Mouse (Mus musculus) ES-Bruce4 (cell line): Measurements from ENCODE around the gene Acvr1b. TPM values are rescaled to one million over a fixed set of nuclear protein-coding genes. Genes with fewer than 3 reads are reported as not detected.
A peak's percentile ranks its signal among the peaks of the same experiment; 100 is the strongest.

Experiments used
- H3K27ac ChIP-seq: 2 replicates; pipeline ENCODE4 v1.5.1; 2012; ENCODE audit warnings: low read length, inconsistent platforms; ENCODE audit not compliant: insufficient read depth
- H3K27me3 ChIP-seq: 2 replicates; pipeline ENCODE4 v1.6.1; 2012; ENCODE audit warnings: mild to moderate bottlenecking, low read length, inconsistent platforms; ENCODE audit not compliant: control insufficient read depth, poor library complexity, insufficient read depth, severe bottlenecking
- H3K36me3 ChIP-seq: 2 replicates; pipeline ENCODE4 v1.6.1; 2012; ENCODE audit warnings: inconsistent platforms, mild to moderate bottlenecking, low read length, moderate library complexity; ENCODE audit not compliant: control insufficient read depth, poor library complexity, insufficient read depth, severe bottlenecking
- H3K4me1 ChIP-seq: one replicate; pipeline ENCODE4 v1.8.1; 2011; ENCODE audit warnings: low read length; ENCODE audit not compliant: control insufficient read depth, insufficient read depth
- H3K4me3 ChIP-seq: 2 replicates; pipeline ENCODE4 v1.5.1; 2011; ENCODE audit warnings: low read depth, mild to moderate bottlenecking, low read length
- H3K9ac ChIP-seq: 2 replicates; pipeline ENCODE4 v1.6.1; 2012; ENCODE audit warnings: low read depth, mild to moderate bottlenecking, inconsistent platforms; ENCODE audit not compliant: poor library complexity, severe bottlenecking
- H3K9me3 ChIP-seq: replicated peaks from 2 replicates; pipeline ENCODE4 v1.6.1; 2012; ENCODE audit warnings: mild to moderate bottlenecking, low read length, inconsistent platforms; ENCODE audit not compliant: control insufficient read depth, poor library complexity, insufficient read depth, severe bottlenecking
- CTCF ChIP-seq: IDR thresholded peaks from one replicate; pipeline ENCODE4 v1.8.1; 2011; ENCODE audit warnings: low read depth, low read length
- EP300 ChIP-seq: IDR thresholded peaks from 2 replicates; pipeline ENCODE4 v1.6.1; 2011; ENCODE audit warnings: low read depth, low read length; ENCODE audit not compliant: insufficient read depth
- POLR2A ChIP-seq: IDR thresholded peaks from one replicate; pipeline ENCODE4 v1.8.1; 2011; ENCODE audit warnings: low read length; ENCODE audit not compliant: insufficient read depth
- polyA plus RNA-seq: library from polyadenylated mRNA; stranded (reverse); fragments of >200 nt; gene quantifications from 2 replicates; pipeline ENCODE4 v1.2.4, GENCODE M21; 2011; ENCODE audit warnings: low read depth; ENCODE audit not compliant: missing spikeins, insufficient read depth, insufficient read length

Gene Acvr1b
- polyA plus RNA-seq, 1 experiment, result 27.7 TPM

- no peak overlapping the region for H3K9ac ChIP-seq
- no peaks in the 10 kb centered on the region for H3K27me3 ChIP-seq
- H3K4me3 ChIP-seq, result no peak overlapping the region
- no peaks in the 10 kb centered on the region for H3K9me3 ChIP-seq
- peaks cover 10% of the 10 kb centered on the region for H3K4me1 ChIP-seq
- TF ChIP-seq CTCF (no peak), EP300 (no peak), POLR2A (no peak)
- no peaks in the 10 kb centered on the region for H3K36me3 ChIP-seq
- no peak overlapping the region for H3K27ac ChIP-seq
Measured at GRCm38 (mm10) chr15:101138675-101139074, 35.2 kb upstream of the Acvr1b start.

GRCm38 (mm10) chr15:101139885-101140284 is 34.0 kb upstream of the Acvr1b start:
- Histone ChIP-seq H3K9me3 (no peaks in the 10 kb centered on the region), H3K27ac (no peak overlapping the region), H3K36me3 (no peaks in the 10 kb centered on the region), H3K9ac (peak overlapping the region; percentile 10; the same call in 1 of the 2 replicates), H3K4me1 (peaks cover 8% of the 10 kb centered on the region), H3K27me3 (no peaks in the 10 kb centered on the region), H3K4me3 (no peak overlapping the region)
- TF ChIP-seq EP300 (no peak), POLR2A (no peak), CTCF (no peak)

DNA sequence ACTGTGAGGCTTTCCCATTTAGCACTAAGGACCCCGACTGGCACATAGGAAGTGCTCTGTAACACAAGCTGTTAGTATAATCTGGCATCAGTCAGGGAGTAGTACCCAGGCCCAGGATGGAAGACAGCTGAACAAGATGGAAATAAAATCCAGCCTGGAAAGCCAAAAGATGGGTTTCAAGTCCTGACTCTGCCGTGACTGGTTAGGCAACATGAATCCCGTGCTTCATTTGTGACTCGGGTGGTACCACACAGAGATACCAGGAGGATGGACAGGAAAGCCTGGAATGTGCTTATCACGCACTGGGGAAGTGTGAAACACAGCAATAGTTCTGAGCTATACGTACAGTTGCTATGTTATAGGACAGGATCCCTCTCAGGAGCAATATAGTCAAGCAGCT is 33.3 kb upstream of the Acvr1b start:
- Histone ChIP-seq H3K9ac (0 out of 2 replicates have a peak overlapping the region, but pooled peaks have one; percentile 10), H3K4me3 (peak overlapping the region; percentile 44; the same call in 1 of the 2 replicates), H3K9me3 (no peaks in the 10 kb centered on the region), H3K36me3 (no peaks in the 10 kb centered on the region), H3K27ac (peak overlapping the region; percentile 24), H3K4me1 (peaks cover 8% of the 10 kb centered on the region), H3K27me3 (no peaks in the 10 kb centered on the region)
- TF ChIP-seq POLR2A (no peak), CTCF (no peak), EP300 (no peak)

DNA sequence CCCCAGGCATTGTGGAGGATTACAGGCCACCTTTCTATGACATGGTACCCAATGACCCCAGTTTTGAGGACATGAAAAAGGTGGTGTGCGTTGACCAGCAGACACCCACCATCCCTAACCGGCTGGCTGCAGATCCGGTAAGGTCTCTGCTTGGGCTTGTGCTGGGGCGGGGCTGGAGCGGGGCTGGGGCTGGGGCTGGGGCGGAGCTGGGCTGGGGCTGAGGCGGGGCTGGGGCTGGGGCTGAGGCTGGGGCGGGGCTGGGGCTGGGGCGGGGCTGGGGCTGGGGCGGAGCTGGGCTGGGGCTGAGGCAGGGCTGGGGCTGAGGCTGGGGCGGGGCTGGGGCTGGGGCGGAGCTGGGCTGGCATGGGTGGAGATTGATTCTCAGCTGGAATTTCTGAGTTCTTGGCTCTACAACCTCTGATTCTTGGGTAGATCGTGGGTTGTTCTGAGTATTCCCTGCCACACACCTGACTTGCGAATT is 32.8 kb upstream of the Acvr1b start:
- Histone ChIP-seq H3K9ac (0 out of 2 replicates have a peak overlapping the region, but pooled peaks have one; percentile 10), H3K4me3 (peak overlapping the region; percentile 44), H3K9me3 (no peaks in the 10 kb centered on the region), H3K27ac (peak overlapping the region; percentile 24), H3K36me3 (no peaks in the 10 kb centered on the region), H3K27me3 (no peaks in the 10 kb centered on the region), H3K4me1 (peaks cover 8% of the 10 kb centered on the region)
- TF ChIP-seq CTCF (no peak), POLR2A (peak; percentile 91), EP300 (peak; percentile 34; the same call in 1 of the 2 replicates)

- no peaks in the 10 kb centered on the region for H3K36me3 ChIP-seq
- H3K27ac ChIP-seq, result no peak overlapping the region
- peaks cover 10% of the 10 kb centered on the region for H3K4me1 ChIP-seq
- H3K9ac ChIP-seq, result no peak overlapping the region
- H3K27me3 ChIP-seq, result no peaks in the 10 kb centered on the region
- no peak for TF ChIP-seq POLR2A
- no peak for TF ChIP-seq EP300
- no peak for TF ChIP-seq CTCF
- H3K4me3 ChIP-seq, result peak overlapping the region; percentile 15; the same call in 1 of the 2 replicates
- no peaks in the 10 kb centered on the region for H3K9me3 ChIP-seq
Measured at GRCm38 (mm10) chr15:101142672-101143071, 31.2 kb upstream of the Acvr1b start.

DNA sequence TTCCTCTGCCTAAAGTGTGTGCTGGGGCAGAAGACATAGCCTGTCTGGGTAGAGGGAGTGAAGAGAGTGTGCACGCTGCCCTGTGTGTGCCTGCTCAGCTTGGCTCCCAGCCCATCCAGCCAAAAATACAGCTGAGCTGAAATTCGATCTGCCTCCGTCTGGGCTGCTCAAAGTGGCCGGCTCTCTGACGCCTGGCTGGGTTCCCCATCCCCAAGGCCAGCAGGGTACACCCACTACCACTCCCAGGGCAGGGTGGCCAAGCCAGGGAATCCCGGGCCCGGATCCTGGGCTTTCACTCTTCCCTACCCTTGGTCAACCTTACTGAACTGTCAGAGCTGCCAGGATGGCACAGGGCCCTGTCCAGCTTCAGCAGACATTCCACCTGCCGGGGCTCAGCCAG is 30.4 kb upstream of the Acvr1b start:
- TF ChIP-seq CTCF (no peak), POLR2A (no peak), EP300 (no peak)
- no peak overlapping the region for H3K4me3 ChIP-seq

More for the DNA sequence above, 30.4 kb upstream of the Acvr1b start:
- no peak overlapping the region for H3K9ac ChIP-seq
- H3K9me3 ChIP-seq, result no peaks in the 10 kb centered on the region
- peaks cover 11% of the 10 kb centered on the region for H3K4me1 ChIP-seq
- H3K36me3 ChIP-seq, result no peaks in the 10 kb centered on the region
- H3K27ac ChIP-seq, result no peak overlapping the region
- H3K27me3 ChIP-seq, result no peaks in the 10 kb centered on the region
